Mouse (Mus musculus) C2C12 (cell line): ENCODE results near the gene Mrrf. TPM values are rescaled to one million over a fixed set of nuclear protein-coding genes. Genes with fewer than 3 reads are reported as not detected.
A peak's percentile ranks its signal among the peaks of the same experiment; 100 is the strongest.

Experiments
- H3K27me3 ChIP-seq: one replicate; pipeline ENCODE4 v1.6.1; 2011; ENCODE audit not compliant: control insufficient read depth, insufficient read depth, insufficient read length
- H3K36me3 ChIP-seq: one replicate; pipeline ENCODE4 v1.6.1; 2011; ENCODE audit not compliant: control insufficient read depth, insufficient read depth
- H3K4me3 ChIP-seq: one replicate; pipeline ENCODE4 v1.5.1; 2011; ENCODE audit warnings: mild to moderate bottlenecking, control low read depth; ENCODE audit not compliant: poor library complexity, insufficient read depth, severe bottlenecking
- H3K79me2 ChIP-seq: one replicate; pipeline ENCODE4 v1.6.1; 2011; ENCODE audit not compliant: control insufficient read depth, insufficient read depth
- H3K79me3 ChIP-seq: one replicate; pipeline ENCODE4 v1.6.1; 2011; ENCODE audit warnings: low read depth, control low read depth
- H3ac ChIP-seq: one replicate; pipeline ENCODE3; 2011; ENCODE audit warnings: low read depth; ENCODE audit not compliant: control insufficient read depth, insufficient read length
- CEBPB ChIP-seq: IDR thresholded peaks from one replicate; pipeline ENCODE4 v1.6.1; 2011; ENCODE audit warnings: low read depth, mild to moderate bottlenecking, control low read depth, moderate library complexity
- CTCF ChIP-seq: IDR thresholded peaks from one replicate; pipeline ENCODE4 v1.5.1; 2011; ENCODE audit not compliant: control insufficient read depth, insufficient read depth, insufficient read length
- FOSL1 ChIP-seq: IDR thresholded peaks from one replicate; pipeline ENCODE4 v1.8.0; 2011; ENCODE audit warnings: mild to moderate bottlenecking, low read length; ENCODE audit not compliant: poor library complexity, insufficient read depth, severe bottlenecking
- MAX ChIP-seq: IDR thresholded peaks from one replicate; pipeline ENCODE4 v1.6.1; 2011; ENCODE audit warnings: mild to moderate bottlenecking, control low read depth
- MYOD1 ChIP-seq: IDR thresholded peaks from one replicate; pipeline ENCODE4 v1.6.1; 2011; ENCODE audit warnings: low read depth; ENCODE audit not compliant: control insufficient read depth, insufficient read length
- MYOG ChIP-seq: IDR thresholded peaks from one replicate; pipeline ENCODE4 v1.6.1; 2011; ENCODE audit not compliant: control insufficient read depth, insufficient read length; ENCODE audit errors: extremely low read depth
- USF1 ChIP-seq: IDR thresholded peaks from one replicate; pipeline ENCODE4 v1.6.1; 2011; ENCODE audit warnings: low read depth, mild to moderate bottlenecking, control low read depth, moderate library complexity
- polyA plus RNA-seq: library from polyadenylated mRNA; unstranded; fragments of >200 nt; fragmentation: generic; extraction: Trizol; gene quantifications from one replicate; pipeline ENCODE4 v1.2.1, GENCODE M21; 2012; ENCODE audit warnings: missing spikeins

Gene Mrrf
- polyA plus RNA-seq, 1 experiment: 25.4 TPM

GRCm38 (mm10) chr2:36201756-36202610 is 65.8 kb downstream of the Mrrf start:
- TF ChIP-seq MYOD1 (no peak), USF1 (no peak), MAX (no peak), CTCF (no peak), CEBPB (no peak), MYOG (no peak), FOSL1 (no peak)
- Histone ChIP-seq H3K36me3 (no peaks in the 10 kb centered on the region), H3K4me3 (peak overlapping the region; percentile 0), H3ac (peak overlapping the region; percentile 8), H3K27me3 (no peaks in the 10 kb centered on the region), H3K79me2 (no peaks in the 10 kb centered on the region), H3K79me3 (no peaks in the 10 kb centered on the region)

- peak overlapping the region; percentile 8 for H3ac ChIP-seq
- TF ChIP-seq MYOD1 (no peak), MAX (no peak), MYOG (no peak), FOSL1 (no peak), CTCF (no peak), CEBPB (no peak), USF1 (no peak)
- no peaks in the 10 kb centered on the region for H3K36me3 ChIP-seq
- no peaks in the 10 kb centered on the region for H3K79me2 ChIP-seq
- H3K4me3 ChIP-seq: peak overlapping the region; percentile 0
- no peaks in the 10 kb centered on the region for H3K27me3 ChIP-seq
- H3K79me3 ChIP-seq: no peaks in the 10 kb centered on the region
Measured at GRCm38 (mm10) chr2:36202611-36202880, 66.4 kb downstream of the Mrrf start.

DNA sequence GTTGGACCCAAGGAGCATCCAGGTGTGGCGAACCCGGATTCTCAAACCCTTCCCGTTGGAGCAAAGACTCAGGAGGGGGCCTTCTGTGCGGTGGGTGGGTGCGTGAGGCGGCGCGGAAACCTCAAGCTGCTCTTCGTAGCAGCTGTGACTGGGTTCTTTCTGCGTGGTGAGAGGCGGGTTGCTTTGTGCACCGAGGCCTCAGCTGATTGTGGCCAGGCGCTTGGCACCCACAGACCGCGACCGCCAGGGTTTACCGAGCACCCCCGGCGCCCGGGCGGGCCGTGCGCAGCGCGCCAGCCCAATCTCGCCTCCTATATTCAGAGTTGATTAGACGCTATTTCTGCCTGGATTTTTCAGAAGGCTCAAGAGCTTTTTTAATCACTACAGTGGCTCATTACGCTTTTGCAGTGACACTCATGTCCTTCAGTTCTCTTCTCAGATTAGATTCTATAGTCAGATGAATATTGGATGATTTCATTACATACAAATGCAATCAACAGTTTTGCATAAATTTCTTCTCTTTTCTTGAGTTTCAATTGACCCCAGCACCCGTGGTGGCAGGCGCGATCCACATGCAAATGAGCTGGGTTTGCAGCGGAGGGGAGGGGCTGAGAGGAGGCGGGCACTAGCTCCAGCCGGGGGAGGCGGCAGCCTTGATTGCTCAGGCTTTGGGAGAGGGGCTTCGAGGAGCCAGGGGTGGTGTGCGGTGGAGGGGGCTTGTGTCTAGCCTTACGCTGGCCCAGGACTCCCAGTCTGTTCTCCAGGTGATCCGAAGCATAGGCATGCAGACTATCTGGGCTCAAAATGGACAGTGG is 67.0 kb downstream of the Mrrf start:
- Histone ChIP-seq H3K4me3 (peak overlapping the region; percentile 21), H3K36me3 (no peaks in the 10 kb centered on the region), H3K27me3 (no peaks in the 10 kb centered on the region), H3K79me3 (no peaks in the 10 kb centered on the region), H3K79me2 (no peaks in the 10 kb centered on the region), H3ac (peak overlapping the region; percentile 68)
- no peak for TF ChIP-seq MYOG
- no peak for TF ChIP-seq FOSL1
- no peak for TF ChIP-seq MYOD1
- no peak for TF ChIP-seq MAX
- no peak for TF ChIP-seq CEBPB
- no peak for TF ChIP-seq CTCF
- no peak for TF ChIP-seq USF1

GRCm38 (mm10) chr2:36204595-36204994 is 68.4 kb downstream of the Mrrf start:
- Histone ChIP-seq H3ac (no peak overlapping the region), H3K27me3 (no peaks in the 10 kb centered on the region), H3K4me3 (no peak overlapping the region), H3K36me3 (no peaks in the 10 kb centered on the region), H3K79me2 (no peaks in the 10 kb centered on the region), H3K79me3 (no peaks in the 10 kb centered on the region)
- TF ChIP-seq MAX (no peak), MYOD1 (no peak), USF1 (no peak), MYOG (no peak), CEBPB (no peak), CTCF (no peak), FOSL1 (no peak)

DNA sequence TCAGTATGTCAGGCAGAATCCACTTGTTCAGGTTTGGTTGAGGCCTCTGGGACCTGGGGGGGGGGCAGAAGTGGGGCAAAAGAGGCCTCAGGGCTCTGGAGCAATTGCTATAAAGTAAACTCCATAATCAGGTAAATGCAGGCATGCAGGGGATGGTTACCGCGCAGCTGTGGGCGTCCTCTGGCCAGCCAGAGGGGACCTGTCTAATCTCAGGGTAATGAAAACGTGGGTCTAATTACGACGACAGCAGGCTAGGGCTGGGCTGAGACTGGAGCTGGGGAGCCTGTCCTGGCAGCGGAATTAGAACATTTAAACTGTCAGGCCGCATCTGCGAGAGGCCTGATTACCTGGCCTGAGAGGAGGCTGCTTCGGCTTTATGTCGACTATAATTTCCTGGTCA is 70.9 kb downstream of the Mrrf start:
- TF ChIP-seq CEBPB: no peak
- TF ChIP-seq USF1: no peak
- Histone ChIP-seq H3K36me3 (no peaks in the 10 kb centered on the region), H3K79me3 (no peaks in the 10 kb centered on the region), H3K27me3 (no peaks in the 10 kb centered on the region), H3ac (no peak overlapping the region), H3K79me2 (no peaks in the 10 kb centered on the region), H3K4me3 (no peak overlapping the region)

- H3ac ChIP-seq: no peak overlapping the region
- no peaks in the 10 kb centered on the region for H3K79me2 ChIP-seq
- TF ChIP-seq MYOD1 (no peak), CEBPB (no peak), MAX (no peak), FOSL1 (no peak), USF1 (no peak), CTCF (no peak), MYOG (no peak)
- no peak overlapping the region for H3K4me3 ChIP-seq
- no peaks in the 10 kb centered on the region for H3K27me3 ChIP-seq
- H3K36me3 ChIP-seq: no peaks in the 10 kb centered on the region
- no peaks in the 10 kb centered on the region for H3K79me3 ChIP-seq
Measured at GRCm38 (mm10) chr2:36210796-36211195, 74.6 kb downstream of the Mrrf start.
